Mouse (Mus musculus) forelimb bud, embryonic 11.5 days (tissue): ENCODE measurements around the gene Sphk1.

Source experiments
- DNase-seq: peaks from one replicate; pipeline ENCODE4 v3.0.0-alpha.2; 2012; ENCODE audit warnings: low read depth, low spot score

The Sphk1 gene

GRCm38 (mm10) chr11:116538142-116538735 lies 7.5 kb downstream of the Sphk1 start:
- no peak for DNase-seq

GRCm38 (mm10) chr11:116541183-116541582 lies 10.5 kb downstream of the Sphk1 start:
- DNase-seq: no peak

GRCm38 (mm10) chr11:116543110-116543509 lies 12.4 kb downstream of the Sphk1 start:
- no peak for DNase-seq

- DNase-seq: no peak
These were observed 16.8 kb downstream of the Sphk1 start for GRCm38 (mm10) chr11:116547296-116548060.

GRCm38 (mm10) chr11:116548780-116549179 lies 18.1 kb downstream of the Sphk1 start:
- DNase-seq: no peak

GRCm38 (mm10) chr11:116549273-116550038 lies 18.7 kb downstream of the Sphk1 start:
- DNase-seq: no peak

- DNase-seq: no peak
These were observed 20.0 kb downstream of the Sphk1 start for GRCm38 (mm10) chr11:116550748-116551147.

- DNase-seq: no peak
These were observed 21.5 kb downstream of the Sphk1 start for GRCm38 (mm10) chr11:116552194-116552593.

GRCm38 (mm10) chr11:116554171-116554878 lies 23.6 kb downstream of the Sphk1 start:
- DNase-seq: peak; percentile 61

GRCm38 (mm10) chr11:116555572-116555971 lies 24.8 kb downstream of the Sphk1 start:
- no peak for DNase-seq

GRCm38 (mm10) chr11:116556308-116556707 lies 25.6 kb downstream of the Sphk1 start:
- DNase-seq: no peak

- no peak for DNase-seq
These were observed 34.7 kb downstream of the Sphk1 start for GRCm38 (mm10) chr11:116565283-116566041.

- DNase-seq: no peak
These were observed 36.8 kb downstream of the Sphk1 start for GRCm38 (mm10) chr11:116567531-116567930.

GRCm38 (mm10) chr11:116570821-116571220 lies 40.1 kb downstream of the Sphk1 start:
- no peak for DNase-seq

GRCm38 (mm10) chr11:116571767-116572679 lies 41.3 kb downstream of the Sphk1 start:
- no peak for DNase-seq

GRCm38 (mm10) chr11:116572756-116573543 lies 42.2 kb downstream of the Sphk1 start:
- DNase-seq: no peak

- no peak for DNase-seq
These were observed 43.8 kb downstream of the Sphk1 start for GRCm38 (mm10) chr11:116574486-116574885.

- DNase-seq: no peak
These were observed 44.3 kb downstream of the Sphk1 start for GRCm38 (mm10) chr11:116574982-116575381.

- no peak for DNase-seq
These were observed 44.7 kb downstream of the Sphk1 start for GRCm38 (mm10) chr11:116575396-116575795.
